In genomic region chr1:82987530-82988198, GRCm38 (mm10) we compare ENCODE assay signal across 1 mouse cellular context.
TF ChIP-seq lines count a peak whose summit lies in the region.

No protein-coding gene starts in this region.

TF ChIP-seq in MEL, 35 proteins besides CTCF, POLR2A, EP300 and RAD21:
- TF ChIP-seq GABPA (IDR thresholded peaks at IDR 0.05; ENCODE audit: low read depth, low read length) (no peak), ZC3H11A (IDR thresholded peaks at IDR 0.05; ENCODE audit: low read depth, low read length) (peak; percentile 70), SMC3 (IDR thresholded peaks at IDR 0.05; ENCODE audit: low read depth, low read length) (peak; percentile 86), MAFK (IDR thresholded peaks at IDR 0.05; ENCODE audit: borderline replicate concordance, low read depth, low read length) (no peak), RCOR1 (IDR thresholded peaks at IDR 0.05; ENCODE audit: low read depth, low read length) (no peak)
